Mouse (Mus musculus): ENCODE data around the gene Col8a2.

Col8a2 gene

GRCm38 (mm10) chr4:126322646-126323045 lies 36.1 kb downstream of the Col8a2 start:
- no peaks in the 10 kb centered on the region for H3K9me3 ChIP-seq (ENCODE audit: low read length)
- peaks cover 69% of the 10 kb centered on the region for H3K4me1 ChIP-seq (replicated peaks; ENCODE audit: low read depth, low read length)
- H3K4me3 ChIP-seq (replicated peaks; ENCODE audit: low read length), result no peak overlapping the region
- H3K36me3 ChIP-seq (ENCODE audit: insufficient read depth, low read length), result peaks cover 29% of the 10 kb centered on the region
- TF ChIP-seq CTCF (conservative IDR thresholded peaks at IDR 0.05; ENCODE audit: low read length), result no peak
- TF ChIP-seq POU5F1 (IDR thresholded peaks at IDR 0.05; ENCODE audit: borderline replicate concordance, low read length), result no peak
- no peak for TF ChIP-seq NANOG (IDR thresholded peaks at IDR 0.05; ENCODE audit: borderline replicate concordance, low read length)
- H3K27me3 ChIP-seq (ENCODE audit: insufficient read depth, low read length), result peaks cover 38% of the 10 kb centered on the region

- peaks cover 63% of the 10 kb centered on the region for H3K4me1 ChIP-seq (replicated peaks; ENCODE audit: low read depth, low read length)
- TF ChIP-seq NANOG (IDR thresholded peaks at IDR 0.05; ENCODE audit: borderline replicate concordance, low read length) (no peak), CTCF (conservative IDR thresholded peaks at IDR 0.05; ENCODE audit: low read length) (no peak)
Observed at GRCm38 (mm10) chr4:126324861-126325260, 38.3 kb downstream of the Col8a2 start.

GRCm38 (mm10) chr4:126325281-126325861 lies 38.8 kb downstream of the Col8a2 start, which contains the start of gene Tekt2:
Gene Tekt2, minus strand, starts transcription at chr4:126325688.
- H3K9me3 ChIP-seq (ENCODE audit: low read length), result no peaks in the 10 kb centered on the region
- peaks cover 58% of the 10 kb centered on the region for H3K4me1 ChIP-seq (replicated peaks; ENCODE audit: low read depth, low read length)
- H3K4me3 ChIP-seq (replicated peaks; ENCODE audit: low read length), result peak within 1 kb of the TSS; percentile 69
- peaks cover 38% of the 10 kb centered on the region for H3K27me3 ChIP-seq (ENCODE audit: insufficient read depth, low read length)
- H3K36me3 ChIP-seq (ENCODE audit: insufficient read depth, low read length), result peaks cover 2% of the 10 kb centered on the region; the same call in 1 of the 2 replicates
- no peak for TF ChIP-seq CTCF (conservative IDR thresholded peaks at IDR 0.05; ENCODE audit: low read length)
- no peak for TF ChIP-seq NANOG (IDR thresholded peaks at IDR 0.05; ENCODE audit: borderline replicate concordance, low read length)
- TF ChIP-seq POU5F1 (IDR thresholded peaks at IDR 0.05; ENCODE audit: borderline replicate concordance, low read length), result no peak

More at GRCm38 (mm10) chr4:126324861-126325260, 38.3 kb downstream of the Col8a2 start:
- Histone ChIP-seq H3K27me3 (ENCODE audit: insufficient read depth, low read length) (peaks cover 38% of the 10 kb centered on the region), H3K4me3 (replicated peaks; ENCODE audit: low read length) (peak overlapping the region; percentile 69), H3K9me3 (ENCODE audit: low read length) (no peaks in the 10 kb centered on the region), H3K36me3 (ENCODE audit: insufficient read depth, low read length) (peaks cover 6% of the 10 kb centered on the region)

- H3K4me1 ChIP-seq (replicated peaks; ENCODE audit: low read depth, low read length), result peaks cover 51% of the 10 kb centered on the region
- peaks cover 38% of the 10 kb centered on the region for H3K27me3 ChIP-seq (ENCODE audit: insufficient read depth, low read length)
- H3K4me3 ChIP-seq (replicated peaks; ENCODE audit: low read length), result no peak overlapping the region
- no peaks in the 10 kb centered on the region for H3K36me3 ChIP-seq (ENCODE audit: insufficient read depth, low read length)
- H3K9me3 ChIP-seq (ENCODE audit: low read length), result no peaks in the 10 kb centered on the region
- TF ChIP-seq CTCF (conservative IDR thresholded peaks at IDR 0.05; ENCODE audit: low read length), result peak; percentile 32
- TF ChIP-seq POU5F1 (IDR thresholded peaks at IDR 0.05; ENCODE audit: borderline replicate concordance, low read length), result no peak
Observed at GRCm38 (mm10) chr4:126326036-126326435, 39.4 kb downstream of the Col8a2 start.

GRCm38 (mm10) chr4:126330295-126330694 lies 43.7 kb downstream of the Col8a2 start:
- H3K4me1 ChIP-seq (replicated peaks; ENCODE audit: low read depth, low read length), result peaks cover 24% of the 10 kb centered on the region
- no peaks in the 10 kb centered on the region for H3K36me3 ChIP-seq (ENCODE audit: insufficient read depth, low read length)
- TF ChIP-seq CTCF (conservative IDR thresholded peaks at IDR 0.05; ENCODE audit: low read length) (no peak), NANOG (IDR thresholded peaks at IDR 0.05; ENCODE audit: borderline replicate concordance, low read length) (no peak), POU5F1 (IDR thresholded peaks at IDR 0.05; ENCODE audit: borderline replicate concordance, low read length) (no peak)
- H3K4me3 ChIP-seq (replicated peaks; ENCODE audit: low read length), result no peak overlapping the region
- H3K27me3 ChIP-seq (ENCODE audit: insufficient read depth, low read length), result peaks cover 3% of the 10 kb centered on the region
- no peaks in the 10 kb centered on the region for H3K9me3 ChIP-seq (ENCODE audit: low read length)

- TF ChIP-seq CTCF (conservative IDR thresholded peaks at IDR 0.05; ENCODE audit: low read length), result no peak
- TF ChIP-seq NANOG (IDR thresholded peaks at IDR 0.05; ENCODE audit: borderline replicate concordance, low read length), result no peak
- TF ChIP-seq POU5F1 (IDR thresholded peaks at IDR 0.05; ENCODE audit: borderline replicate concordance, low read length), result no peak
- Histone ChIP-seq H3K4me3 (replicated peaks; ENCODE audit: low read length) (no peak overlapping the region), H3K4me1 (replicated peaks; ENCODE audit: low read depth, low read length) (peaks cover 25% of the 10 kb centered on the region), H3K9me3 (ENCODE audit: low read length) (no peaks in the 10 kb centered on the region), H3K36me3 (ENCODE audit: insufficient read depth, low read length) (no peaks in the 10 kb centered on the region), H3K27me3 (ENCODE audit: insufficient read depth, low read length) (no peaks in the 10 kb centered on the region)
Observed at GRCm38 (mm10) chr4:126331751-126332150, 45.2 kb downstream of the Col8a2 start.

GRCm38 (mm10) chr4:126332358-126332757 lies 45.8 kb downstream of the Col8a2 start:
- Histone ChIP-seq H3K27me3 (ENCODE audit: insufficient read depth, low read length) (no peaks in the 10 kb centered on the region), H3K4me1 (replicated peaks; ENCODE audit: low read depth, low read length) (peaks cover 25% of the 10 kb centered on the region), H3K9me3 (ENCODE audit: low read length) (no peaks in the 10 kb centered on the region), H3K4me3 (replicated peaks; ENCODE audit: low read length) (no peak overlapping the region), H3K36me3 (ENCODE audit: insufficient read depth, low read length) (no peaks in the 10 kb centered on the region)
- TF ChIP-seq NANOG (IDR thresholded peaks at IDR 0.05; ENCODE audit: borderline replicate concordance, low read length) (no peak), CTCF (conservative IDR thresholded peaks at IDR 0.05; ENCODE audit: low read length) (peak; percentile 95)

GRCm38 (mm10) chr4:126339461-126339860 lies 52.9 kb downstream of the Col8a2 start:
- H3K36me3 ChIP-seq (ENCODE audit: insufficient read depth, low read length), result 0 out of 2 replicates have a peak, but pooled peaks cover 2% of the 10 kb centered on the region
- no peak for TF ChIP-seq CTCF (conservative IDR thresholded peaks at IDR 0.05; ENCODE audit: low read length)
- no peak for TF ChIP-seq NANOG (IDR thresholded peaks at IDR 0.05; ENCODE audit: borderline replicate concordance, low read length)
- TF ChIP-seq POU5F1 (IDR thresholded peaks at IDR 0.05; ENCODE audit: borderline replicate concordance, low read length), result no peak
- no peaks in the 10 kb centered on the region for H3K9me3 ChIP-seq (ENCODE audit: low read length)
- no peaks in the 10 kb centered on the region for H3K27me3 ChIP-seq (ENCODE audit: insufficient read depth, low read length)
- H3K4me3 ChIP-seq (replicated peaks; ENCODE audit: low read length), result peak overlapping the region; percentile 17; the same call in 1 of the 2 replicates
- peaks cover 44% of the 10 kb centered on the region for H3K4me1 ChIP-seq (replicated peaks; ENCODE audit: low read depth, low read length)

GRCm38 (mm10) chr4:126343451-126343850 lies 56.9 kb downstream of the Col8a2 start:
- H3K9me3 ChIP-seq (ENCODE audit: low read length), result no peaks in the 10 kb centered on the region
- no peak overlapping the region for H3K4me3 ChIP-seq (replicated peaks; ENCODE audit: low read length)
- peaks cover 23% of the 10 kb centered on the region for H3K36me3 ChIP-seq (ENCODE audit: insufficient read depth, low read length)
- H3K27me3 ChIP-seq (ENCODE audit: insufficient read depth, low read length), result no peaks in the 10 kb centered on the region
- TF ChIP-seq CTCF (conservative IDR thresholded peaks at IDR 0.05; ENCODE audit: low read length), result no peak
- no peak for TF ChIP-seq NANOG (IDR thresholded peaks at IDR 0.05; ENCODE audit: borderline replicate concordance, low read length)
- no peak for TF ChIP-seq POU5F1 (IDR thresholded peaks at IDR 0.05; ENCODE audit: borderline replicate concordance, low read length)
- peaks cover 34% of the 10 kb centered on the region for H3K4me1 ChIP-seq (replicated peaks; ENCODE audit: low read depth, low read length)
